Mouse (Mus musculus) urinary bladder, postnatal 10 days (tissue): ENCODE results near the gene Spata5.

Experiments used
- DNase-seq: peaks from one replicate; pipeline ENCODE4 v3.0.0; 2022; ENCODE audit warnings: low spot score

The Spata5 gene

DNA sequence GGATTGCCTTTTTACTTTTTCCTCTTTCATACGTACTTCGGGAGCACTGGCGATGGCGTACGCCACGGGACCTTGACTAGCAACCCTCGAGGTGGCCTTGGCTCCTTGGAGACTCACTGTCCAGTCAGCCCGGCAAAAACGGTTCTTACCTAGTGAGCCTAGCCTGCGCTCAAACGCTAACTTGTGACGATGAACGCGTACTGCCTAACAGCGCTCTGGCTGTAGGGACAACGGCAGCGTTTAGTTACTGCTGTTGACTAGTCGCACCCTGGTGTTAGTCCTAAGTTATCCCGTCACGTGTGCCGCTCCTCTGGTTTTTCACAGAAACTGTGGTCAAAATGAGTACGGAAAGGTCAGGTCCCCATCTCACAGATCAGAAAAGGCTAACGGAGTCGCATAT, 945 bp downstream of the Spata5 start:
- no peak for DNase-seq

GRCm38 (mm10) chr3:37421179-37421578, 1.5 kb downstream of the Spata5 start:
- no peak for DNase-seq

DNA sequence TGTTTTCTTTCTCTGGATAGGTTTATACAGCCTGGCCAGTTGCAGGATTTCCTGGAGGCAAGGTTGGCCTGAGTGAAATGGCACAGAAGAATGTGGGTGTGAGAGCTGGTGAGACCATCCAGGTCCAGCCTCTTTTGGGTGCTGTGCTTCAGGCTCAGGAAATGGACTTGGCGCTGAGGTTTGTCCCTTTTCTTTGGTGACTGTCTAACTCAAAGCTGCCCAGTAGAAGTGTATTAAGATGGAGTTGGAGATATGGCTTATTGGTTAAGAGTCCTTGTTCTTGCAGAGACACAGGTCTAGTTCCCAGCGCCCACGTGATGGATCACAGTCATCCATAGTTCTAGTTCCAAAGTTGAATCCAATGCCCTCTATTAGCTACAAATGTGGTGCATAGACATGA, 6.4 kb downstream of the Spata5 start:
- DNase-seq, result no peak

DNA sequence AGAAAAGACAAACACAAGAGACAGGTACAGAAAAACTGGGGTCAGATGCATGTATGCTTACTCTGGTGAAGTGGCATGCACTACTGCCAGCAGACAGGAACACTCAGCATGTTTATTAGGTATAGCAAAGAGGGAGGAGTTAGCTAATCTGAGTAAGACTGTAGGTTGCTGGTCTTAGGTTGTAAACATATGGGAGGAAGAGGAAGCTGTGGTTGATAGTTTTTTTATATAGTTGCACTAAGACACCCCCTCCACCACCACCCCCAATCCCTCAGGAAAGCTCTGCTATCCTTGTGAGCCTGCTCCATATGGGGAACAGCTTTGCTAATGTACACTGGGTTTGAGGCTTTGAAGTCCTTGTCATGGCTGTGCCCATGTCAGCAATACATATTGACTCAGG, 10.7 kb downstream of the Spata5 start:
- no peak for DNase-seq

- no peak for DNase-seq
These were observed 20.1 kb downstream of the Spata5 start for GRCm38 (mm10) chr3:37439770-37440169.

DNA sequence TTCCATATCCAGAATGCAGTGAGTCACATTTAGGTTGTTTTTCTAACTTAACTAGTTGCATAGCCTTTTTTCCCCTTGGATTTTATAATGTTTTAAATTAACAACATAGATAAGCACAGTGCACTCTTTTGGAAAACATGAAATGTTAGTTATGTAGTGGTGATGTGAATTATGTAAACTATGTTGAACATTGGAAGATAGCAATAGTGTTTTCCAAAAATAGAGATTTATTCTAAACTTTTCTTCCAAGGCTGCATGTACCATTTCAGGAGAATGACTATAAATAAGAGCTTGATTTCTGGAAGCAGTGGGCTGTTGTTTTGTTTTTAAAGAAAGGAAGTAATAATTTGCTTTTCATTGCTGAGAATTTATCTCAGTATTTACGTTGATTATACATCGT, 23.7 kb downstream of the Spata5 start:
- DNase-seq, result no peak

- no peak for DNase-seq
These were observed 36.3 kb downstream of the Spata5 start for GRCm38 (mm10) chr3:37455992-37456391.

DNA sequence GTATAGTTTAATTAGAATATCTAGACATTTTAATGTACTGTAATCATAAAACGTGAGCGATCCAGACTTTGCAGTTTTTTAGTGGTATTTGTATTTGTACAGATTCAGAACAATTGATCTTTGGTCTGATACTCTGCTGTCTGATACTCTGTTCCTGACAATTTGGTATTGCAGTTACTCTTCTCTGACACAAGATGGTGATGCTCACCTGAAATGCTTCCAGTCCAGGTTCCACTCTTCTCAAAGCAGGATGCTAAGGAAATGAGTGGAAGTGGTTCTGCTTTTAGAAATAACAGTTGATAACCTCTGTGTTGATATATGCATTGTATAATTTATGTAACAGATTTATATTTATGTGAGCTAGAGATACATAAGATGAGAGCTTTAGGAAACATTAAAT, 48.5 kb downstream of the Spata5 start:
- DNase-seq, result no peak

DNA sequence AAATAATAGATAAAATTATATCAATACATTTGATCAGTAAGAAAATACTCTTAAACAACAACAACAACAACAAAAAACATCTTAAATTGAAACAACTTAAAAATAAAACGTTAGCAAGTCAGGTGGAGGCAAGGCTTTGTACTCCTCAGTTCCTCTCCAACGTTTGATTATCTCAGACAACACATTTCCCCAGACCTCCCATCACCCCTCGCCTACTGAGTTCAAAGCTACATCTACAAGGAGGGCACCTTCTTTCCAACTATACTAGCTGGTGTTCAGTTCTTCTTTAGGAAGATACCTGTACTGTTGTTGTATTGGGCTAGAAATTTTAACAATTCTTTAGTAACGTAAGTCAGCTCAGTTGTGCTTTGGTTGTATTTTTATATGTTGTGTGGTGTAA, 49.7 kb downstream of the Spata5 start:
- DNase-seq, result no peak

DNA sequence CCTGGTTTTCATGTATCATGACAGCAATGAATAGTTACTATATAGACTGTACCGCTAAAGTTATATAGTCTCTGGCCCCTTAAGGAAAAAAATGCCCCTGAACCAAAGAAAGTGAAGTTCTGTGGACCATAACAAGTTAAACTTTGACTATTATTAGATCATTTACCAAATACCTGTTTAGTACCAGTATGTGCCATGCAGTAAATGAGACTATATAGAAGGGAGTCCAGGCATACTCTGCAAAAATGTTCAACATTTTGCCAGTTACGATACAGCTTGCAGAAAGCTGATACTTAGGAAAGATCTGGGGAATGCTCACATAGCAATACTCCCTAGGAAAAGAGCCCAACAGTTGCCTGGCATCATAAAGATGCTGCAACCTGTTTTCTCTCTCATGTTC, 51.2 kb downstream of the Spata5 start:
- no peak for DNase-seq

- DNase-seq, result no peak
These were observed 52.8 kb downstream of the Spata5 start for GRCm38 (mm10) chr3:37472461-37472860.

- DNase-seq, result no peak
These were observed 56.8 kb downstream of the Spata5 start for GRCm38 (mm10) chr3:37476485-37476884.

DNA sequence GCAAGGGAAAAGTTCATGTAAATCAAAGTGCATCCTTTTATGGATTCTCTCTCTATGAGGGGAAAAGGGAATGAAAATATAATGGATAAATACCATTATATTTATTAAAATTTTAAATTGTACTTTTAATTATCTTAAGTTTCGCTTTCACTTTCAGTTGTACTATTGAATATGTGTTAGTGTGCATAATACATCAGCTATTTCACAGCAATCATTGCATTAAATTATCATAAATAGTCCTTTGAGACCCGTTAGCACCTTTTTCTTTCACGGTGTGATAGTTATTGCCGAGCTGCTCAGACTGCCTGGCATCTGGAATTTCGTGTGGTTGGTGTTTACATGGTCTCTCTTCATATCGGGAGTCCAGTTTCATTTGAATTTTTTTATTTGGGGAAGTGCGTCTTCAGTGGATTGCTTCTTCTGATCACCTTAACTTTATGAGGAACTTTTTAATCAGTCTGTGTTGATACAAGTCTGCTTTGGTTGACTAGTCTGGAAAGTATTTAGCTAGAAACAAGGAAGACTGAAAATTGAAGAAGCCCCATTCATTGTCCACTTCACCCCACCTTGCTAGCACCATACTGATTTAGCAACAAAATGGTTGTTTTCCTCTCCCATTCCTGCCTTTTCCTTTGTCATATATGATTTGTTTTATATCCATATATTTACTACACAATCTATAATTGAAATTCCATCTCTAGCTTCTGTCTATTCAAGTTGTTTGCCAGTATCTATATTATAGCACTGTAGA, 57.9 kb downstream of the Spata5 start:
- DNase-seq, result no peak

GRCm38 (mm10) chr3:37479771-37480170, 60.1 kb downstream of the Spata5 start:
- DNase-seq, result no peak

DNA sequence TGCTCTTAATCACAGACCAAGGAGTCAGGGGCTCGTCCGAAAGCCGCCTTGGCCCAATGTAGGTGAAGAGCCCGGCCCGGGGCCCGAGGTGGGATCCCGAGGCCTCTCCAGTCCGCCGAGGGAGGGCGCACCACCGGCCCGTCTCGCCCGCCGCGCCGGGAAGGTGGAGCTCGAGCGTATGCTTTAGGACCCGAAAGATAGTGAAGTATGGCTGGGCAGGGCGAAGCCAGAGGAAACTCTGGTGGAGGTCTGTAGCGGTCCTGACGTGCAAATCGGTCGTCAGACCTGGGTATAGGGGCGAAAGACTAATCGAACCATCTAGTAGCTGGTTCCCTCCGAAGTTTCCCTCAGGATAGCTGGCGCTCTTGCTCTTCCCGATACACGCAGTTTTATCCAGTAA, 61.6 kb downstream of the Spata5 start:
- no peak for DNase-seq

GRCm38 (mm10) chr3:37482720-37483119, 63.0 kb downstream of the Spata5 start:
- DNase-seq, result no peak

DNA sequence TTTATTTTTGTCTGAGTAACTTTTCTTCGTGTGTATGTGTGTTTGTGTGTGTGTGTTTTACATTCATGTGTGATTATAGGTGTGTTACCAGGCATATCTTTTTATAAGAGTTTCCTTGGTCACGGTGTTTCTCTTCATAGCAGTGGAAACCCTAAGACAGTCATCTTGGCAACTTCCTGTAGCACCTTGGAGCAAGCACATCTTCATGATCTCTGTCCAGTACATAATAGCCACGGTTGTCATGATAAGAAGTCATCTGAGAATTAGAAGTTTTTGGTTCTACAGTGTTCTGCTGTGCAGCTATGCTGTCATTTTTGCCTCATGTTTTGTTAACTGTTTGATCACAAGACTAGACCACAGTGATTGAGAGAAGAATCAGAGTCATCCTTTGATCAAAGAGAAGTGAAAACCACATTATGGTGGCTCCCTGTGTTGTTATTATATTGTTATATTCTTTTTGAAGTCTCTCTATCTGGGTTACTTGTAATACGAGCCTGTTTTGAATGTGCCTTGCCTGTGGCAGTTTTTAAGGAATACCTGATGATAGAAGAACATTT, 64.1 kb downstream of the Spata5 start:
- DNase-seq, result no peak

DNA sequence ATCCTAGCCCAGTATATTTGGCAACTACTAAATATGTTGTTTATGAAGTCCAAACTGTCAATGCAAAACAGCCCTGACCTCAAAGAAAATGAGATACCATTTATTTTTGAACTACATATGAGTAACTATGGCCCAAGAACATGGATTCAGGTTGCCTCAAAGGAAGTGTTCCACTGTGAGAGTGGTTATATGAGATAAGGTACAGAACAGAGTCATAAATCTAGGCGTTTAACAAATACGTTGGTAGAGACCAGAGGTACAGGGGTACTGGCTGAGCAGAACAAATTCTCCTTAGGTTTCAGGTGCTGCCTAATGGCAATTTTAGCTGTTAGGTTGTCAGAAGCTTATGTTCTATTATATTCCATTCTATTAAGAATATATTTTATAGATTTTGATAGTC, 67.9 kb downstream of the Spata5 start:
- no peak for DNase-seq

DNA sequence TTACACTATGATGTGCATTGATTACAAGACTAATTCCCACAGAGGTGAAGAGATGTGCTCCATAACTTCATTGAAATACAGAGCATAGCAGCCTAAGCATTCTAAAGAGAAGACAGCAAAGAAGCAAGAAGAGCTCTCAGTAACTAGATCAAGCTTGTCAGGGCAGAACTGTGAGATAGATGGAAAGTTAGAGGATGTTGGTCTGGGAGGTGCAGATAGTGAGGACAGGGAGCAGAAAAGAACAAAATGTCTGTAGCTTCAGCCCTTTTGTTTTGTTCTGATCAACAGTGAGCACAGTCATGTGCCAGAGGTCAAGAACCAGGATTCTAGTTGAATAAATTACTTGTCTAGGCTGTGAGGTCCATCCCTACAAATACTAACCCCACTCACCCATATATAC, 68.5 kb downstream of the Spata5 start:
- DNase-seq, result no peak

- no peak for DNase-seq
These were observed 70.3 kb downstream of the Spata5 start for GRCm38 (mm10) chr3:37490025-37490424.

DNA sequence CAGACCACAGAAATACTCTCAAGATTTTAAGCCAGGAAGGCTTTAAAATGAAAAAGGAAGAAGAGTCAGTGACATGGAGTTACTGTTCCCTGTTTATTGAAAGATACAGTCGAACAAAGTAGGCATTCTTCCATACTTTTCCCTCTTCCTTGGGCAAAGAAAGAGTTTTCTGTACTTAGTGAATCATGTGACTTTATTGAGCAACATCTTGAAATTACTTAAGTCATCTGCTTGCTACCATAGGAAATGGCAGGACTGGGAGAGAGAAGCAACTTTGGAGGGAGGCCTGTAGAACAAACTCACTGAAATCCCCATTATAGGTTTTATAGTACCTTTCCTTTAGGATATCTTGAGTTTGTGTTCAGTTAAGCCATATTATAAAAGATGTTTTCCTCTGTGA, 81.2 kb downstream of the Spata5 start:
- no peak for DNase-seq

DNA sequence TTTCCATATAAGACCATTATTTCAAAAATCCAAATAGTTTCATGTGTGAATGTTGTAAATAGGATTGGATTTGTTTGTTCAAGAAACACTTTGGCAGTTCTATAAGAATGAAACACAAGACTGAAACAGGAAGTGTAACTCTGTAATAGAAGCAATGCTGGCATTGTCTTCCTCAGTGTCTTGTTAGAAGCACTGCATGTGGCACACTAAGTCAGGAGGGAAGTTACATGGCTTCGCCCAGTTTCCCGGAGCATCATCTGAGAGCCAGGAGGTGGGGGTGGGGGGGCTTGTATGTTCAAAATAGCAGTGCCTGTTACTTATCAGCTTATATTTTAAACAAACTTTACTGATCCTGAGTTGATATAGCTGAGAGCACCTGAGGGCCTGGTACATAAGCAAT, 82.9 kb downstream of the Spata5 start:
- DNase-seq, result no peak

DNA sequence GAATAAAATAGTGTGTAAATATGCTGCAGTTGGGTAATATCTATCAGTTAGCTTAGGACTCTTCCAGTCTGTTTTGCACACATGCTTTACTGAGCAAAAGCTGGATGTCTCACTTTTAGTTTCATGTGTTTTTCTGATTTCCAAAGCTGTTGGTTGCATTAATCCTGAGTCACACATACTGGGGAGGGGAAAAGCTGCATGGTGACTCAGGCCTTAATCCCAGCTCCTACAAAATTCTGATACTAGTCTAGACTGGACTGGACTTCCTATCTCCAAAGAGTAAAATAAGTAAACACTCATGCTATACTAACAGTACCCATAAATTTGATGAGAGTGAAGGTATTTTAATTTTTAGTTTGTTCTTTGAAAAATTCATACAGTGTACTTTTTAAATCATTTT, 84.2 kb downstream of the Spata5 start:
- no peak for DNase-seq
